Mouse (Mus musculus) neural tube, embryonic 13.5 days (tissue): ENCODE measurements around the gene Hand2. TPM values are rescaled to one million over a fixed set of nuclear protein-coding genes. Genes with fewer than 3 reads are reported as not detected.

ENCODE experiments used
- ATAC-seq: fragments of 200-750 bp; cut with Nextera tagmentation; 2 replicates; pipeline ENCODE4 v1.8.0; 2017; ENCODE audit warnings: low read depth, mild to moderate bottlenecking, moderate TSS enrichment, moderate library complexity
- H3K27ac ChIP-seq: fragments of 300-500 bp; sonication (generic); replicated peaks from 2 replicates; pipeline ENCODE4 v1.5.1; 2015; ENCODE audit warnings: moderate library complexity, mild to moderate bottlenecking, inconsistent platforms
- H3K27me3 ChIP-seq: fragments of 300-500 bp; sonication (generic); 2 replicates; pipeline ENCODE4 v1.6.1; 2015; ENCODE audit warnings: mild to moderate bottlenecking, inconsistent platforms
- H3K36me3 ChIP-seq: fragments of 300-500 bp; sonication (generic); 2 replicates; pipeline ENCODE4 v1.6.1; 2015; ENCODE audit warnings: mild to moderate bottlenecking, inconsistent platforms
- H3K4me1 ChIP-seq: fragments of 300-500 bp; sonication (generic); replicated peaks from 2 replicates; pipeline ENCODE4 v1.6.1; 2015; ENCODE audit warnings: inconsistent platforms
- H3K4me2 ChIP-seq: fragments of 300-500 bp; sonication (generic); 2 replicates; pipeline ENCODE4 v1.6.1; 2015; ENCODE audit warnings: inconsistent platforms, mild to moderate bottlenecking, moderate library complexity
- H3K4me3 ChIP-seq: fragments of 300-500 bp; sonication (generic); 2 replicates; pipeline ENCODE4 v1.5.1; 2015; ENCODE audit warnings: mild to moderate bottlenecking, inconsistent platforms
- H3K9ac ChIP-seq: fragments of 300-500 bp; sonication (generic); 2 replicates; pipeline ENCODE4 v1.6.1; 2015; ENCODE audit warnings: moderate library complexity, mild to moderate bottlenecking, inconsistent platforms
- H3K9me3 ChIP-seq: fragments of 300-500 bp; sonication (generic); 2 replicates; pipeline ENCODE4 v1.6.1; 2016; ENCODE audit warnings: inconsistent platforms
- WGBS: fragments of 180-500 bp; shearing (Covaris S2); methylation state at CpG from one replicate; pipeline ENCODE4 v1.1.7; 2015; 5-methylcytosine and 5-hydroxymethylcytosine counted together
- polyA plus RNA-seq: library from polyadenylated mRNA; unstranded; fragments of >200 nt; fragmentation: Nextera tagmentation; extraction: Ambion mirVana; gene quantifications from 2 replicates; pipeline ENCODE4 v1.2.1, GENCODE M21; 2015

Gene Hand2
- polyA plus RNA-seq, 1 experiment from 2014 or later = 0.08 TPM

- Histone ChIP-seq H3K9me3 (no peaks in the 10 kb centered on the region), H3K4me1 (peaks cover 7% of the 10 kb centered on the region), H3K9ac (no peak overlapping the region), H3K4me3 (no peak overlapping the region), H3K4me2 (no peak overlapping the region), H3K27ac (no peak overlapping the region), H3K27me3 (peaks cover 99% of the 10 kb centered on the region), H3K36me3 (no peaks in the 10 kb centered on the region)
- no peak for ATAC-seq
- 1% methylated on average over 23 of the region's 23 CpGs for WGBS
Measured at GRCm38 (mm10) chr8:57348866-57349520, 28.2 kb downstream of the Hand2 start.

GRCm38 (mm10) chr8:57351861-57352260 lies 31.1 kb downstream of the Hand2 start:
- peaks cover 94% of the 10 kb centered on the region for H3K27me3 ChIP-seq
- 24% methylated on average over 2 of the region's 2 CpGs for WGBS
- no peaks in the 10 kb centered on the region for H3K36me3 ChIP-seq
- no peak overlapping the region for H3K4me3 ChIP-seq
- no peak overlapping the region for H3K4me2 ChIP-seq
- H3K27ac ChIP-seq = no peak overlapping the region
- H3K4me1 ChIP-seq = peaks cover 8% of the 10 kb centered on the region
- H3K9me3 ChIP-seq = no peaks in the 10 kb centered on the region
- H3K9ac ChIP-seq = no peak overlapping the region
- ATAC-seq = no peak

GRCm38 (mm10) chr8:57353346-57354305 lies 32.8 kb downstream of the Hand2 start:
- H3K4me3 ChIP-seq = peak overlapping the region; percentile 42

GRCm38 (mm10) chr8:57354876-57355275 lies 34.1 kb downstream of the Hand2 start:
- peaks cover 70% of the 10 kb centered on the region for H3K27me3 ChIP-seq
- 50% methylated on average over 2 of the region's 2 CpGs for WGBS

More at GRCm38 (mm10) chr8:57353346-57354305, 32.8 kb downstream of the Hand2 start:
- Histone ChIP-seq H3K9me3 (no peaks in the 10 kb centered on the region), H3K9ac (peak overlapping the region; percentile 61), H3K27me3 (peaks cover 82% of the 10 kb centered on the region), H3K36me3 (no peaks in the 10 kb centered on the region), H3K4me2 (peak overlapping the region; percentile 79), H3K4me1 (peaks cover 8% of the 10 kb centered on the region), H3K27ac (no peak overlapping the region)
- peak; percentile 96 for ATAC-seq
- 1% methylated on average over 37 of the region's 37 CpGs for WGBS

GRCm38 (mm10) chr8:57356529-57357325 lies 35.9 kb downstream of the Hand2 start:
- WGBS = 65% methylated on average over 9 of the region's 9 CpGs
- Histone ChIP-seq H3K4me3 (no peak overlapping the region), H3K9me3 (no peaks in the 10 kb centered on the region), H3K4me1 (peaks cover 8% of the 10 kb centered on the region), H3K27ac (no peak overlapping the region), H3K4me2 (no peak overlapping the region), H3K9ac (no peak overlapping the region), H3K27me3 (peaks cover 52% of the 10 kb centered on the region), H3K36me3 (no peaks in the 10 kb centered on the region)
- no peak for ATAC-seq

More at GRCm38 (mm10) chr8:57354876-57355275, 34.1 kb downstream of the Hand2 start:
- H3K27ac ChIP-seq = no peak overlapping the region
- H3K4me1 ChIP-seq = peaks cover 8% of the 10 kb centered on the region
- no peak overlapping the region for H3K9ac ChIP-seq
- no peak for ATAC-seq
- no peak overlapping the region for H3K4me3 ChIP-seq
- H3K9me3 ChIP-seq = no peaks in the 10 kb centered on the region
- H3K4me2 ChIP-seq = no peak overlapping the region
- no peaks in the 10 kb centered on the region for H3K36me3 ChIP-seq

GRCm38 (mm10) chr8:57360493-57360892 lies 39.7 kb downstream of the Hand2 start:
- Histone ChIP-seq H3K36me3 (no peaks in the 10 kb centered on the region), H3K9ac (no peak overlapping the region), H3K9me3 (no peaks in the 10 kb centered on the region), H3K27ac (no peak overlapping the region), H3K4me1 (no peaks in the 10 kb centered on the region), H3K27me3 (peaks cover 18% of the 10 kb centered on the region), H3K4me3 (no peak overlapping the region), H3K4me2 (no peak overlapping the region)
- 66% methylated on average over 2 of the region's 2 CpGs for WGBS
- ATAC-seq = no peak

- Histone ChIP-seq H3K4me2 (no peak overlapping the region), H3K9ac (no peak overlapping the region), H3K36me3 (no peaks in the 10 kb centered on the region), H3K4me1 (no peaks in the 10 kb centered on the region), H3K9me3 (no peaks in the 10 kb centered on the region), H3K27me3 (peaks cover 11% of the 10 kb centered on the region; the same call in 1 of the 2 replicates), H3K4me3 (no peak overlapping the region), H3K27ac (no peak overlapping the region)
- ATAC-seq = no peak
- WGBS = 74% methylated on average over 8 of the region's 8 CpGs
Measured at GRCm38 (mm10) chr8:57361003-57361805, 40.4 kb downstream of the Hand2 start.

GRCm38 (mm10) chr8:57362881-57363280 lies 42.1 kb downstream of the Hand2 start:
- Histone ChIP-seq H3K9ac (no peak overlapping the region), H3K4me3 (no peak overlapping the region), H3K9me3 (no peaks in the 10 kb centered on the region), H3K27me3 (0 out of 2 replicates have a peak, but pooled peaks cover 3% of the 10 kb centered on the region), H3K27ac (no peak overlapping the region), H3K4me2 (no peak overlapping the region), H3K36me3 (no peaks in the 10 kb centered on the region), H3K4me1 (no peaks in the 10 kb centered on the region)
- WGBS = 79% methylated on average over 2 of the region's 2 CpGs
- no peak for ATAC-seq

GRCm38 (mm10) chr8:57374044-57374443 lies 53.3 kb downstream of the Hand2 start:
- Histone ChIP-seq H3K36me3 (no peaks in the 10 kb centered on the region), H3K4me2 (no peak overlapping the region), H3K9ac (no peak overlapping the region), H3K4me1 (no peaks in the 10 kb centered on the region), H3K4me3 (no peak overlapping the region), H3K27ac (no peak overlapping the region), H3K9me3 (no peaks in the 10 kb centered on the region), H3K27me3 (no peaks in the 10 kb centered on the region)
- WGBS = 93% methylated on average over 2 of the region's 2 CpGs
- no peak for ATAC-seq
